Mouse (Mus musculus) c-Kit-positive CD71-positive TER-119-negative erythroid progenitor cells, embryonic 14.5 days (primary cell): ENCODE measurements at regions not wholly inside any gene's neighbourhood (a gene's known extent, or its start where the extent isn't known, plus 50 kb on each side); places are given as distances from the start of the nearest gene placed in this dataset.

Source experiments
- DNase-seq: peaks from one replicate; pipeline ENCODE4 v3.0.0-alpha.2; 2013; ENCODE audit warnings: low read depth

DNA sequence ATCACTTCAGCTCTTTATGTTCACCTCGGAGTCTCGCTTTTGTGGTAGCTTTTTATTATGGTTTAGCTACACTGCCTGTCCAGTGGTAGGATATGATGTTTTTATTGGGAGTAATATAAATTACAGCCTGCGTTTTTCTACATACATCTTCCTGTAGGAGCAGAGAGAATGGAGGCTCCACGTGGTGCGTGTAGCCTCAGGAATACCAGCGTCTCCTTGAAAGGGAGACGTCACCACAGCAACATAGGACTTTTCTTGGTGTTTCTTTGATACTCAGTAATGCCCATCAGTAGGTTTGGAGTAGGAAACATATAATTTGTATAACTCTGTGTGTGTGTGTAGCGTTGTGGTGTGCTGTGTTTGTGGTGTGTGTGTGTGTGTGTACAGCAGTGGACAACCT lies 150.7 kb downstream of the Ndufs4 start:
- DNase-seq, result no peak

GRCm38 (mm10) chr13:114235892-114236291 lies 152.2 kb downstream of the Ndufs4 start:
- no peak for DNase-seq

DNA sequence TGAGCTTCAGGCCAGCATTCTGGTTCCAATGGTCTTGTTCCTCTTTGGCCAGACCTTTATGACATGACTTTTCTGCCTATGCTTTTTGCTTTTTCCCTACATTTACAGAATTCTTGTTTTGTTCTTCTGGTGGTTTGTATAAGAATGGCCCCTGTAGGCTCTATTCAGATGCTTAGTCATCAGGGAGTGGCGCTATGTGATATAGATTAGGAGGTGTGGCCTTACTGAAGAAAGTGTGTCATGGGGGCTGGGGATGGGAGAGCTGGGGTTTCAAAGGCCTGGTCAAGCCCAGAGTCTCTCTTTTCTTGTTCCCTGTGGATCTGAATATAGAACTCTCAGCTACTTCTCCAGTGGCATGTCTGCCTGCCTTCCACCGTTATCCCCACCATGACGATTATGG lies 155.9 kb downstream of the Ndufs4 start:
- peak; percentile 5 for DNase-seq

GRCm38 (mm10) chr13:114230557-114230956 lies 157.5 kb downstream of the Ndufs4 start:
- DNase-seq, result no peak

DNA sequence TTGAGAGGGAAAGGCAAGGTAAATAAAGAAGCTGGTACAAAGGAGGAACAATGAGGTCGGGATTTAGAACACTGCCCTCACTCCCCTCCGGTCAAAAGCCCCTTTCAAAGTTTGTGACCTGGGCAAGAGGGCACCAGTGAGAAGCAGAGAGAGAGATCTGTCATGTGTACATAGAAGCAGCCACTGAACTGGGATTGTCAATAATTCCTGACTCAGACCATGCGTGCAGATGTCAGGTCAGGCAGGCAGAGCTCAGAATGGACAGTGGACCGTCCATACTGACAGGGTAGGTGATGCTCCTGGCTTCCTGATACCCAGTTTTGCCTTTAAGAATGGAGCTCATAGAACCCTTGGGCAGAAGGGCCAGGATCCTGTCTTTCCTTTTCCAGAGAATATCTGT lies 161.0 kb downstream of the Ndufs4 start:
- DNase-seq, result no peak

DNA sequence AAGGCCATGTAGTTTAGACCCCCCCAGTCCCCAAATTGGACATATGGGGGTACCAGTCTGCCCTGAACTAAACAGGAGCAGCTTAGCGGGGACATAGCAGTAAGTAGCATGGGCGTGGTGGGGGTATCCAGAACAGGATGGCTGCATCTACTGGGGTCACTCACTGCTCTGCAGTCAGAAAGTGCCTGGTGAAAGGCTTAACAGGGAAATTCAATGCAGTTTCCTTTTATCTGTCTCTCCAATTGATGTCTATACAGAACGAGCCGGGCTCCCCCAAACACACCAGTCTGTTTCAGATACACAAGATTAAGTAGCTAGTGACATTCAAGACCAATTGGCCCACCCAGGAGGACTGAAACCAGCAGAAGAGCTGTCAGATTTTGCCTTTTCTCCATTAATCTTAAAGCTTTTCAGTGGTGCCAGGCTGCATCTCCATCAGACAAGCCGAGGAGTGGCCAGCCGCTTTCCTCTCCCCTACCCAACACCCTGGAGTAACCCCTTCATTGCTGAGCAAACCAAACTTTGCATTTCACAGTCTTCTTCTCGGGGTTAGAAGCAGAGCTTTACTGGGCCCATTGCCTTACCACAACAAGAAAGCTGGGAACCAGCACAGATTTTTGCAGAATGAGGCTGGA lies 161.7 kb downstream of the Ndufs4 start:
- no peak for DNase-seq

DNA sequence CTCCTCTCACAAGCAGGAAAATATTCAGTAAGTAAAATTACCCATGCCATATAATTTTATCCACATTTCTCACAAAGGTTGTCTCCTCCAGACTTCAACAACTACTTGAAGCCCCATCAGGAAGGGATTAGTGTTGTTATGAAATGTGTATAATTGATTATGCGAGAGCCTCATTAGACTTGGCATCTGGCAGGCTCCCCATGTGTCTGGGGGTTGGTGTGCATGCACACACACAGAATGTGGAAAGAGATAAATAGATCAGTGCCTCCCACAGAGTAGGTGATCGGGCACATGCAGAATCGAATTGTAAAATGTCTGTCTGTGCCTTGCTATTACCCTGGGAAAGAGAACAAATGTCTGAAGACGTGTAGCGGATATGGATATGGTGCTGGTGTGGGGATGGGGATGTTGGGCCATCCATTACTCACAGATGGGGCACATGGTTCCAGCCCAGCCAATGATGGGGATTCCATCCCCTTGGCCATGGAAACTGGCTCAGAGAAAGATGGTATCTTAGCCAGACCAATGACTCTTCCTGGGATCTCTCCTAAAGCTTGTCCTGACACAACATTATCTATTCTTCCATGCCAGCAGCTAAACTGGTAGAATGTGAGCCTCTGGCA lies 168.1 kb downstream of the Ndufs4 start:
- DNase-seq, result no peak

DNA sequence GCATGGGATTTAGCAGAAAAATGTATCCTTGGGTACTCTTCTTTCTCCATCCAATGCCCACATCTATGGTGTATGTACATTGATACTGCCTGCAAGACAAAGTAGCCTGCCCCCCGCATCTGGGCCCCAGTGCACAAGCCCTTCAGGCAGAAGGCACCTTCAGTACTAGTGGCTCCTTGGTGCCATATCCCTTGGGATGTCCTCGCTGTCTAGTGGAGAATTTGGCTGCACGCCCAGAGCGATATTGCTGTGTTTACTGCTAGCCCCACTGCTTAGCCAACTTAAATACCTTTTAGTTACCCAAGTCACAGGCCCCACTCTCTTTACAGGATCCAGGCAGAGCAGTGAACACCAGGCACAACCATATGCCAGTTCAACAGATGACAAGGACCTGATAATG lies 173.0 kb downstream of the Ndufs4 start:
- no peak for DNase-seq
